In the genomic region with DNA sequence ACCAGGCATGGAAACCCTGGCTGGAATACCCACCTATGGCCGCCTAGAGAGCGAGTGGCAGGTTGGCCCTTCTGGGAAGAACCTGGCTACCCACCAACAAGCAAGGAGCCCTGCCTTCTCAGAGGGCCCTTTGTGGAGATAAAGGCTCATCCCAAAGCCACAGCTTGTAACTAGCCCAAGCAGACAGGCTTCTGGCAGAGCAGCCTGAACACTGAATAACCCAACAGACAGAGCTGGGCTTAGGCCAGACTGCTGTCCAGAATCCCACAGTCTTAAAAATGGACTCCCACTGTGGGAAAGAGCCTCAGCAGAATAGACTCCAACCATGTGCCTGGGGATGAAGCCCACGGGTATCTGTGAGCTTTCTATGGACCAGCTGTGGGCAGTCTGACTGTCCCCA, we compare ENCODE assay signal across 26 mouse cellular contexts. TPM values are rescaled to one million over a fixed set of nuclear protein-coding genes. Genes with fewer than 3 reads are reported as not detected.
DNase-seq lines count a peak whose midpoint lies in the region; ATAC-seq lines count a peak whose summit lies in the region.
"Had no signal": no experiment of that assay in that cellular context is flagged by ENCODE, and none has a peak within 500 bp of the region (broad histone marks: within the 10 kb centered on the region; RNA-seq: fewer than 3 reads in every experiment).

No protein-coding gene starts in this region.

- no peak overlapping the region for H3K9ac ChIP-seq in hindbrain, embryonic 15.5 days
- H3K9ac ChIP-seq: forebrain, embryonic 13.5 days; heart, embryonic 13.5 days; hindbrain, embryonic 14.5 days had no signal

- 0 out of 2 replicates have a peak, but pooled peaks have one; percentile 27 for ATAC-seq in hindbrain, embryonic 15.5 days (ENCODE audit: low FRiP score, low read depth)
- ATAC-seq: activated CD4-positive, CD25-positive, alpha-beta regulatory T cell, adult 4 months; CD4-positive, CD25-positive, alpha-beta regulatory T cell, adult 4 months; forebrain, embryonic 13.5 days; forebrain, embryonic 16.5 days; inflammation-experienced regulatory T-cells, adult 6 months; intestine, embryonic 16.5 days had no signal

- no peaks in the 10 kb centered on the region for H3K9me3 ChIP-seq in hindbrain, embryonic 15.5 days
- H3K9me3 ChIP-seq in hindbrain, embryonic 10.5 days: no peaks in the 10 kb centered on the region
- H3K9me3 ChIP-seq: forebrain, embryonic 10.5 days; forebrain, embryonic 13.5 days; heart, embryonic 10.5 days; heart, embryonic 13.5 days had no signal

- H3K4me3 ChIP-seq in hindbrain, embryonic 15.5 days: no peak overlapping the region
- H3K4me3 ChIP-seq in hindbrain, embryonic 10.5 days: no peak overlapping the region
- H3K4me3 ChIP-seq: forebrain, embryonic 10.5 days; forebrain, embryonic 13.5 days; heart, adult 2 months; heart, embryonic 10.5 days; heart, embryonic 13.5 days had no signal

- peak; percentile 45 for DNase-seq in cerebellum, adult 9-11 months
- DNase-seq in cerebellum, adult 11-12 months: no peak
- no peak for DNase-seq in hindbrain, embryonic 10.5 days (ENCODE audit: low spot score)
- peak; percentile 74 for DNase-seq in left cerebral cortex, postnatal 4 days
- no peak for DNase-seq in left cerebral cortex, adult 9 months (ENCODE audit: low spot score in 2 of 2)
- DNase-seq in ovary, adult 18-20 months (ENCODE audit: low spot score): no peak
- DNase-seq: adrenal gland, adult 8-10 months; adrenal gland, postnatal 25 days; gastrocnemius, postnatal 10 days; gastrocnemius, postnatal 36 days; heart, adult 2 months; heart, postnatal 14 days; heart, postnatal 4 days; kidney, adult 18-20 months; kidney, adult 9 months had no signal

- no peak overlapping the region for H3K4me2 ChIP-seq in hindbrain, embryonic 15.5 days
- H3K4me2 ChIP-seq: forebrain, embryonic 13.5 days; heart, embryonic 13.5 days; hindbrain, embryonic 14.5 days had no signal

- H3K4me1 ChIP-seq in hindbrain, embryonic 15.5 days (replicated peaks): no peaks in the 10 kb centered on the region
- H3K4me1 ChIP-seq in hindbrain, embryonic 10.5 days (replicated peaks): no peaks in the 10 kb centered on the region
- H3K4me1 ChIP-seq: forebrain, embryonic 10.5 days had no signal

- H3K36me3 ChIP-seq in hindbrain, embryonic 15.5 days: peaks cover 44% of the 10 kb centered on the region
- H3K36me3 ChIP-seq in hindbrain, embryonic 10.5 days: peaks cover 89% of the 10 kb centered on the region

- H3K27me3 ChIP-seq in hindbrain, embryonic 15.5 days: no peaks in the 10 kb centered on the region
- no peaks in the 10 kb centered on the region for H3K27me3 ChIP-seq in hindbrain, embryonic 10.5 days (ENCODE audit: insufficient read depth, poor library complexity, severe bottlenecking)
- H3K27me3 ChIP-seq: forebrain, embryonic 13.5 days; heart, embryonic 13.5 days had no signal

- intact Hi-C loops in left cerebral cortex, postnatal 4 days (cut with DNase I): no loop called here

- 81% methylated on average over 3 of the region's 3 CpGs for WGBS in hindbrain, embryonic 15.5 days
- 86% methylated on average over 3 of the region's 3 CpGs for WGBS in hindbrain, embryonic 10.5 days

- no peak overlapping the region for H3K27ac ChIP-seq in hindbrain, embryonic 15.5 days (replicated peaks)
- no peak overlapping the region for H3K27ac ChIP-seq in hindbrain, embryonic 10.5 days
- H3K27ac ChIP-seq: forebrain, embryonic 10.5 days; forebrain, embryonic 13.5 days; heart, adult 2 months; heart, embryonic 10.5 days; heart, embryonic 13.5 days; hindbrain, embryonic 14.5 days had no signal

RNA-seq across cellular contexts. Expression of gene Slc7a5, which starts 23.3 kb away (rescaled TPM):
- polyA plus RNA-seq in hindbrain, embryonic 15.5 days (2015; fragmentation: Nextera tagmentation; extraction: Ambion mirVana): 52.9 and 59.2 TPM in 2 replicates
- 27.2 and 27.6 TPM in 2 replicates for polyA plus RNA-seq in hindbrain, embryonic 10.5 days (2016; fragmentation: Nextera tagmentation; extraction: Ambion mirVana)
- 100 to 1,000 TPM; 150 to 153 TPM for total RNA-seq in left cerebral cortex, postnatal 4 days (2021)

RNA-seq across cellular contexts. Expression of gene Klhdc4, which starts 54.8 kb away (rescaled TPM):
- polyA plus RNA-seq in hindbrain, embryonic 15.5 days (2015; fragmentation: Nextera tagmentation; extraction: Ambion mirVana): 44.1 and 46.5 TPM in 2 replicates
- polyA plus RNA-seq in hindbrain, embryonic 10.5 days (2016; fragmentation: Nextera tagmentation; extraction: Ambion mirVana): 60.6 and 66.1 TPM in 2 replicates
- total RNA-seq in left cerebral cortex, postnatal 4 days (2021): 10 to 100 TPM; 39.7 to 45.2 TPM

Comparison
In these comparisons a context has a peak if more than half of its experiments do, and no peak if none do; other contexts are left out.
1. DNase-seq: peak in cerebellum, adult 9-11 months (single experiment) and left cerebral cortex, postnatal 4 days (single experiment); none in cerebellum, adult 11-12 months (single experiment), hindbrain, embryonic 10.5 days (single experiment), left cerebral cortex, adult 9 months (0 of 2) and ovary, adult 18-20 months (single experiment).